ENCODE assay signal across 8 mouse cellular contexts in genomic region chr11:75092159-75092558, GRCm38 (mm10).
A peak's percentile ranks its signal among the peaks of the same experiment; 100 is the strongest.
DNase-seq lines count a peak whose midpoint lies in the region; ATAC-seq lines count a peak whose summit lies in the region.

No protein-coding gene starts in this region.

- ATAC-seq in megakaryocyte-erythroid progenitor cell, adult 5-6 weeks (replicated peaks; ENCODE audit: low FRiP score, low TSS enrichment, poor library complexity, severe bottlenecking) = no peak

- peak; percentile 27 for DNase-seq in gastrocnemius, adult 18-20 months (ENCODE audit: low spot score)
- DNase-seq in gastrocnemius, postnatal 25 days = no peak
- DNase-seq in 3T3-L1 (ENCODE audit: low read depth, low spot score) = peak; percentile 30
- peak; percentile 38 for DNase-seq in gastrocnemius, postnatal 14 days
- DNase-seq in kidney, postnatal 25 days = peak; percentile 50 to 61
- no peak for DNase-seq in Muller cell, postnatal 12 days (ENCODE audit: inconsistent ontology term)
- DNase-seq in frontal cortex, adult 2 months (ENCODE audit: extremely low spot score in 1 of 2, low spot score in 1 of 2) = no peak

- intact Hi-C loops in gastrocnemius, postnatal 14 days (cut with DNase I; ENCODE audit: low total_unique reads) = no loop called here

Comparison
In these comparisons a context has a peak if more than half of its experiments do, and no peak if none do; other contexts are left out.
1. DNase-seq: peak in gastrocnemius, adult 18-20 months (single experiment), 3T3-L1 (single experiment), gastrocnemius, postnatal 14 days (single experiment) and kidney, postnatal 25 days (2 of 2); none in gastrocnemius, postnatal 25 days (single experiment), Muller cell, postnatal 12 days (single experiment) and frontal cortex, adult 2 months (0 of 2).